8 mouse cellular contexts compared by ENCODE assay signal in genomic region chr17:36892362-36892761, GRCm38 (mm10).
DNase-seq lines count a peak whose midpoint lies in the region.

No protein-coding gene starts in this region.

- peak; percentile 16 for DNase-seq in cerebellum, adult 11 months
- no peak for DNase-seq in cerebellum, adult 9-11 months
- peak; percentile 56 for DNase-seq in testis, postnatal 10 days (ENCODE audit: low spot score)
- no peak for DNase-seq in testis, postnatal 14 days (ENCODE audit: low spot score)
- peak; percentile 35 for DNase-seq in embryo, embryonic 9.5 days (ENCODE audit: extremely low spot score)
- DNase-seq in kidney, postnatal 25 days = peak; percentile 44 to 59
- peak; percentile 52 for DNase-seq in lung, postnatal 36 days
- DNase-seq in right cerebral cortex, postnatal 25 days = peak; percentile 27

Comparison
In these comparisons a context has a peak if more than half of its experiments do, and no peak if none do; other contexts are left out.
1. DNase-seq: peak in cerebellum, adult 11 months (single experiment), testis, postnatal 10 days (single experiment), embryo, embryonic 9.5 days (single experiment), kidney, postnatal 25 days (2 of 2), lung, postnatal 36 days (single experiment) and right cerebral cortex, postnatal 25 days (single experiment); none in cerebellum, adult 9-11 months (single experiment) and testis, postnatal 14 days (single experiment).